Mouse (Mus musculus) embryo, embryonic 10.5 days (tissue): ENCODE measurements at regions not wholly inside any gene's neighbourhood (a gene's known extent, or its start where the extent isn't known, plus 50 kb on each side); places are given as distances from the start of the nearest gene placed in this dataset.

ENCODE experiments used
- DNase-seq: peaks from one replicate; pipeline ENCODE4 v3.0.0-alpha.2; 2015; ENCODE audit warnings: low spot score

DNA sequence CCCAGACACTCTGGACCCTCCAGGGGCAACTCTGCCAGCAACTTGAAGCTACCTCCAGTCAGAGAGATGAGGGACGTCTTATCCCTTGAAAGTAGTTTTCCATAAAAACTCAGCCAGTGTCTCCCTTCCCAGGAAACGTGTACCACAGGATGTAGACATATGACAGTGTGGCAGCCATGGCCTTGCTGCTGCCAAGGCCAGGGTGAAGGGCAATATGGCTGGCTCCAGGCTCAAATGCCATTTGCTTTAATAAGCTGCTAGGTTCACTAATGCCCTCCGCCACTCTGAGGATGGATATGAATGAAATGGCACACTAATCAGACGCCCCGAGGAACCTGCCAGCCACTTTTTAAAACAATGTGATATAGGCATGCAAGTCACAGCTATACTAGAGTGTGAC, 241.2 kb upstream of the Prox1 start:
- no peak for DNase-seq

DNA sequence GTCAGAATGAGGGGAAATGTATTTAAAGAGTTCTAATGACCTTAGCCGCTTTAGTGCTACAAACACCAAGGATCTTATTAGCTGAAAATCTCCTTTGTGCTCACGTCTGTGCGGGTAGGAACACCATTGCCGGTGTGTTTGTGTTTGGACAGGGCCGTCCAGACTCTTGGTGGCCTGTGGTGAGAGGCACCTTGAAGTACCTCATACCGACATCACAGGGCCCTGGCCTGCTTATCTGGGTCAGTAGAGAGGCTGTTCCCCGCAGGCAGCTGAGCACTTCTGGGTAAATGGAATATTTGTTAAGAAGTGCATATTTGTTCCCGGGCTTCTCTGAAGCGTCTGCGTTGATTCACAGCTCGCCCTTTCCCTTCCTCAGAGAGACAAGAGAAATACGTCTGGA, 232.8 kb upstream of the Prox1 start:
- no peak for DNase-seq

DNA sequence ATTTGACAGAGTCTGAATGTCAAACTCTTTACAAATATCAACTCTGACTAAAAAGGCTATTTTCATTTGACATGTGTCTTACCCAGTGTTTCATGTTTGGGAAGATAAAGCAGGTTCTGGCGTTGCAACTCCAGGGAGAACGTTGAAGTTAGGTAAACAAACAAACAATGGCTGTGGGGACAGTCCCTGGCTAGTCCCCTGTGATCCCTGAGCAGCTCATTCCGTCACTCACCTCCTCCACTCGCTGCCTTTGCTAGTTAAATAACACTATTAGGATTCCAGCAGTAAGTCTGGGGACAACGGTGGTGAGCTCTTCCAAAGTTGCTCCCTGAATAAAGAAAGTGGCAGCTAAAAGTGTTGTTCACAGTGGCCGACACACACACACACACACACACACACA, 227.8 kb upstream of the Prox1 start:
- DNase-seq = no peak

DNA sequence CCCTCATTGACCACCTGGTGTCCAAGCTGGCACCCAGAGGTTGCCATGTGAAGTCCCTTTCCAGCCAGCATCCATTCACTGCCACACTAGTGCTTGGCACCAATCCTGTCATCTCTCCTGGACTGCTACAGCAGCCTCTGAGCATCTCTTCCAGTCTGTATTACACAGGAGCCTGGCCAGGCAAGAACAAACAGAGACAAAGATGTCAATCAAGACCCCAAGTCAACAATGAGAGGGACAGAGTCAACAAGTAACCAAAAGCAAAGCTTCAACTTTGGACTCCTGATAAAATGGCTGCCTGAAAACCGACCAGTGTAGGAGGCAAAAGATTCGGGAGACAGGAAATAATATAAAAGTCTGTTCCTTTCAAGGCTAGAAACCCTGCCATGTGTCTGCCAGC, 227.3 kb upstream of the Prox1 start:
- no peak for DNase-seq

DNA sequence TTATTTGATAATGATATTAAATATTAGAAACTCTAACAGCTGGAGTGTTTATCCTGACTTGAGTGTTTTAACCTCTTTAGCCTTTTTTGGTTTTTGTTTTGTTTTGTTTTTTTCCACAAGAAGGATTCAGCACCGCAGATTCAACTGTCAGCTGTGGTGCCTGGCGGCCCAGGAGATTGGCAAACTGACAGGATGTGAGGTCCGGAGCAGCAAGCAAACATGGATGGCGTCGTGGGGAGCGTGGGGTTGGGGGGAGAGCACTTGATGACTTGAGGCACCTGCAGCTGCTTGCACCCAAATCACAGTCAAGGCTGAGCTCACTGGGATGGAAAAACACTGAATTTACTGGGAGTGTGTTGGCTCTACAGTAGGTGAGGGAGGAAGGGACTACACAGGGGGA, 222.5 kb upstream of the Prox1 start:
- DNase-seq = no peak

DNA sequence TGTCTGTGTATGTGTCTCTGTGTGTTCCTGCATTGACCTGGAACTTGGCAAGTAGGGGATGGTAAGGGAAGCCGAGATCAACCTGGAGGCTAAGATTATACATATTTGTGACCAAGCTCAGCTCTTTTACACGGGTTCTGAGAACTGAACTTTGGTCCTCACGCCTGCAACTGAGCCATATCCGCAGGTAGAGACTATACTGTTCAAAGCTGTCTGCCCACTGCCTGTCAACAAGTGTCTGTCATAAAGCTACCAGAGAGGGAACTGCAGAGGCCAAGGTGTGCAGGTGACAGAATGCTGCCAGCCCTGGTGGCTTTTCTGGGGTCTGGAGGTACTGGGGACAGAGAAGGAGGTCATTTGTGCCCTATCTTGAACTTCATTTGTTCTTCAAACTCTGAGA, 218.3 kb upstream of the Prox1 start:
- no peak for DNase-seq

DNA sequence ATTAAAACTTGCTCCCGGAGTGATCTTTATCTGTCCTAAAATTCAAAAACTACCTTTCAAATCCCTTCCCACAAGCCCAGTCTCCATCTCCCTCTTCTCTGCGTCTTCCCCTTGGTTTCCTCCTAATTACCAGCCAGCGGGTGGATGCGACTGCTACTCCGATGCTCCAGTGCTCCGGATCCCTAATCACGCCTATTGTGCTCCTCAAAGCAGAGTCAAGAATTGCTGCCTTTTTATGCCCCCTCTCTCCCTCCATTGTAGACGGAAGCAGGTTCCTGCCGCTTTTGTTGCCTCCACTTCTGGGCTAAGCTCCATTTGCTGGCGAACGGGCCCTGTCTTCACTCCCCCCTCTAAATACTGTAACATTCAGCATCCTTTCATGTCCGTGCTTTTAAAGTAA, 214.0 kb upstream of the Prox1 start:
- DNase-seq = peak; percentile 27

DNA sequence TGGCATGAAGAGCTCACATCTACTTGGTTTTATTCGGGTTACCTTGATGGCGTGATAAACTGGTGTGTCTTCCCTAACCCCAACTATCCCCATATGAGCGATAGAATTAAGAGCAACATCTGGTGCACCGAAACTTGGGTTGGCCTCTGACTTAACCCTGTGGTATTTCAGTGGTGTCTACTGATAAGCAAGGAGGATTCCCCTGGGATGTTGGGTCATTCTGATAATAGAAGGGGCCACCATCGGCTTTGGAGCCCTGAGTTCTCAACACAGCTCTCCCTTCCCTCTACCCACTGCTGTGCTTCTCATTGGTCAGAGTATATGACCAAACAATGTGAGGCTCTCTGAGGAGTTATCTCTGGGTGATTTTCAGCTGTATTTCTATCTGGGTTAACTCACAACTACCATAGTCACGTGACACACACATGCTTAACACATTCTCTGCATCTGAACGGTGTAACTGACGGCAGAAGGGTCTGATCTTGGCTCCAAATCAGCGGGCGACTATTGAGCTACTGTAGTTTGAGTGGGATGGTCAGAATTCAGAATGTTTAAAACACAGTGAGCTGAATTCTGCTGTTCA, 212.8 kb upstream of the Prox1 start:
- no peak for DNase-seq

DNA sequence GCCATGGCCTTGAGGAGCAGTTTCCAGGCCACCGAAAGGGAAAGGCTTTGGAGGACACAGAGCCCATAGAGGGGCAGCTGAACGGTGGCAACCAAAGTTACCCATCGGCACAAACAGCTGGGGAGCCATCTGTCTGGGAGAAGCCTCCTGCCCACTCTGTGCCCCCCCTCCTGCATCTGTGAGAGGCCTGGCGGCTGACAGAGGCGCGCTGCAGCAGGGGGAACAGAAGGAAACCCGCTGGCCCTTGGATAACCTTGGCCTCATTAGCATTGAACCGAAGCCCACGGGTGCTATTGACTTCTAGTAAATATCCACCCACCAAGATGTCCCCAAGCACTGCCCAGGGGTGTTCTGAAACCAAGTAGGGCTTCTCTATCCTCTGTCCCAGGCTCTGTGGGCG, 209.6 kb upstream of the Prox1 start:
- peak; percentile 36 for DNase-seq

DNA sequence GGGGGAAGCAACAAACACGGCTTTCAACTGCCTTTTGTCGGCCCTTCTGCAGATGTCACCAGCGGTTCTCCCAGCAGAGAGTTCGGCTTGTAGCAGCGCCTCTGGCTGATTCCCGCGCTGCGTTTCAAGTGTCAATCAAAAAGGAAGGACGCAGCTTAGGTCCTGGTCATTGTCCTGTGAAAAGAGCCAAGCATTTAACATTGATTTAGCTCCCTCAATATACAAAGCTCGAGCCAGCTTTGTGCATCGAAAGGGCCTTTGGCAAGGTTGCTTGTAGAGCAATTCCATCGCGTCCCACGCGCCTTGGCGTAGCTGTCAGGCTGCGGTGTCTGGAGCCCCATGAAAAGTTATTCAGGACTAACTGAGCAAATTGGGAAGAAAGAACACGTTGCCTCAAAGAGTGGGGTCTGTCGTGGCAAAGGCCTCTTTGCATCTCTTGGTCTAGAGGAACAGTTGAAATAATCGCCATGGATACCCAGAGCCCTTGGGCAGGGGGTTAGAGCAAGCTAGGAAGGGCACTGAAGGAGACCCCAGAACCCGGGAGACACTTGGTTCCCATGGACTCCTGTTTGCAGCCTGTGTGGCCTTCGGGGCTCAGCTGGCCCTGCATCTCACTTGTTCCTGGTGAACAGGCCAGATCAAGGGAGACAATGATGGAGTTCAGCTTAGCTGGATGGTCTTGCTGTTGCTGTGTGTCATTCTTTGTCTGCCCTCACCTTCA, 204.8 kb upstream of the Prox1 start:
- peak; percentile 60 for DNase-seq

DNA sequence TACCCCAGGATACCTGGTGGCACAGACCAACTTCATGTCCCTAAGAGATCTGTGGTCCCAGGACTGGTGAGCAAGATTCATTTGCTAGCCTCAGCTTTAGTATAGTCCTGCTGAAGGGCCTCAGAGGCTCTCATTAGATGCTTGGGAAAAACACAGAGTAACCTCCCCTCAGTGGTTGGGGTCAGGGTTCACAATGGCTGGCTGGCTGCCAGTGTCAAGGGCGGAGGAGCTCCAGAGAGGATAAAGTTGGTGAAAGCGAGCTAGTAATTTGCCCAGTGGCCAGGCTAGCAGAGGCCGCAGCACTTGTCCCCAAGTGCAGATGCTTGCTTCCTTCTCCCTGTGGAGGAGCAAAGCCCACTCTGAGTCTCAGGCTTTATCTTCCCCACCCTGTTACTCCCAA, 203.8 kb upstream of the Prox1 start:
- peak; percentile 64 for DNase-seq

DNA sequence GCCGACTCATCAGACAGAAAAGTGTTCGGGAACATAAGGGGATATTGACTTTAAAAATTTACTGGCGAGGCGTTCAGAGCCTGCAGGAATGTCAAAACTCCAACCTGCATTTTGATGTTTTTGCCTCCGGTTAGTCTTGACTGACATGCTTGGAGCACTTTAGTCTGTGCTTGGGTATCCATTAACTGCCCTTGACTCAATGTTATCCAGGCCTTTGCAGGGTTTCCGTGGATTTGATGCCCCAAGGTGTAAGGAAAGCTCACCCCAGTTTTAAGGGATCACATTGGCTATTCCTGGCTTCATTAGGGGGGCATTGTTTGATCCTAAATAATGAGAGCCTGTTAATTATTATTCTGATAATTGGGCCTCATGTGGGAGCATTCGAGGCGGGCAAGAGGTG, 196.1 kb upstream of the Prox1 start:
- DNase-seq = no peak

DNA sequence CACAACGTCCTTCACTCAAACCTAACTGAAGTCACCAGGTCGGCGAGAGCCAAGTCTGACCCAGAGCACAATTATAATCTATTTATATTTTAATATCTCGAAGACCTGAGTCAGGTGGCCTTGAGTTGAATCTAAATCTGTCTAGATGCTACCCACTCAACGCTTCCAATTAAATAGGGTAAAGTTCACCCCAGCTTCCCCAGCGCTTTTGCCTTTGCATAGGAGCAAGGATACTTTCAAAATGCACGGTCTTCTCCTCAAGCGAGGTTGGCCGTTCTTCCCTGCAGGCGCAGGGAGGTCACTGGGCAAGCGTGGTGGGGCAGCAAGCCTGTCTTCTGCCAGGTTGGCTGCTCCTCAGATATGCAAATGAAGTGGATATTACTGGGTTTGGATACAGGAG, 194.6 kb upstream of the Prox1 start:
- no peak for DNase-seq

DNA sequence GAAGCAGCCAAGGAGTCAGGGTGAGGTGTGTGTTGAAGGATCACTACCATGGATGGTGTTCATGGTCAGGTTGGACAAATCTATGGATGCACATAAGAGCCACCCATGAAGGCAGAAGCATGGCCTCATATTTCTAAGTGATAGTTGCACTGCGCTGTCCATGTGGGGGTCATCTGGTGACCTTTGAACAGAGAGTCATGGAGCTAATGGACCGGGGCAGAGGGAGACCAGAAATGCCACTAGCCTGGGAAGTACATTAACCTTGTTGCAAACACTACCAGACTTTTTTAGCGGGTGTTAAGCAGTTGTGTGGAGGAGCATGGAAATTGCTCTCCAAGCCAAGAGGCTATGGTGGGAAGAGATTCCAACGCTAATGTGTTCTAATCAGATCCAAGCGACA, 190.1 kb upstream of the Prox1 start:
- DNase-seq = no peak

DNA sequence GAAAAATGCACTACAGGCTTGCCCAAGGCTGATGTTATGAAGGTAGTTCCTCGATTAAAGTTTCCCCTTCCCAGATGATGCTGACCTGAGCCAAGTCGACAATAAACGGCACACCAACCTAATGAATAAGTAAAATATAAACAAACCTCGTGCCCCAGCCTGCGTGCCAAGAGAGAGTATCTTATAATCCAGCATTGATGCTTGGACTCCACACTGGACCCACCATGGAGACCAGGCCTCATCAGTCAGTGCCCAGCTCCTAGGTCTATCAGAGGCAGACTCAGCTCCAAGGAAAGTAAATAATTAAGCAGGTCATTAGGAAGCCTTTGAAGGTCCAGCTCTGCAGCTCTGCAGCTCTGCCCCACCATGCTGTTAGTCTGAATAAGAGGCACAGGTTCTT, 187.3 kb upstream of the Prox1 start:
- DNase-seq = no peak

DNA sequence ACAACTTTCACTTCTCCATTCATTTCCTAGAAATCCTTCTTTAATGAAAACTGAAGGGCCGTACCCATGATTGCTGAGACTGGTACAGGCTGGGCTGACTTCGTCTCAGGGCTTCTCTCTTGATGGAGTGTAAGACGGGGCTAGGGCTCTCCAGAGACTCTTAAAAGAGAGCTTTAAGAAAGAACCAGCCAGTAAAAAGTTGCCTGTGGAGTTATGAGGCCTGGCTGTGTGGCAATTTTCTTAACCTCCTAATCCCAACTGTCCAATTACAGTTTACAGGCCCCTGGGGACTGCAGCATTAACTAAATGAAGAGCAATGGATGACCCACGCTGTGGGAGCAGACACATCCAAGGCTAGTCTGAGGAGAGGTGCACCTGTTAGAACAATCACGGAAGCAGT, 177.1 kb upstream of the Prox1 start:
- DNase-seq = no peak

DNA sequence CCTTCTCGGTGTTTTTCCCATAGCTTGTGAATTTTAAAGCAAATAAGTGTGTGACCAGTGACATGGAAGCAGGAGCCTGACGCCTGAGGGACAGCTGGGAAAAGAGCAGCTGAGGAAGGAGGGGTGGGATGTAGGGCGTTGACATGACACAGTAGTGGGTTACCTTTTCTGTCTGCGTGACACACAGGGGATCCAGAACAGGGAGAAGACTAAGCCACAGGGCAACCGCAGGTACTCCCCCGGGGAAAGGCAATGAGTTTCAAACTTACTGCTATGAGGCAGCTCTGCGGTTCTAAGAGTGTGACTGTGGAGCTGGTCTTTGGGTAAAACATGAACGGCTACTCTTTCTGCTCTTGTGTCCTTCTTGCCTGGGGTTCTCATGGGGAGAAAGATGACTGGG, 170.2 kb upstream of the Prox1 start:
- DNase-seq = no peak

DNA sequence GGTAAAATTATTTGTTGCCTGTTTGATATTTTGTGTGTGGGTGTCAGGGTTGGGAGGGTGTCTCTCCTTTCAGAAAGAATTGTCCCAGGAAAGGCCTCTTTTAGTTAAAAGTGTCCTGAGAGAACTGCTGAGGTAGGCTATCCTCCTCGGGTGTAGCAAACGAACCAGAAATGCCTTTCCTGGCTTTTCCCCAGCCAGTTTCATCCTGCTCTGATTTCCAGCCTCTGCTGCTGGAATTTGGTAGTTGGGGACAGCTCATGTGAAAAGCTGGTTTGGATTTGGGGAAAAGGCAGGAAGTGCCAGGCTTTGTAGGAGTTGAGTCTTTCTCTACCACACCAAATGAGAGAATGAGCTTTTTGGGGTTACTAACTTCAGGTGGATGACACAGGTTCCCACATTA, 164.0 kb upstream of the Prox1 start:
- no peak for DNase-seq

DNA sequence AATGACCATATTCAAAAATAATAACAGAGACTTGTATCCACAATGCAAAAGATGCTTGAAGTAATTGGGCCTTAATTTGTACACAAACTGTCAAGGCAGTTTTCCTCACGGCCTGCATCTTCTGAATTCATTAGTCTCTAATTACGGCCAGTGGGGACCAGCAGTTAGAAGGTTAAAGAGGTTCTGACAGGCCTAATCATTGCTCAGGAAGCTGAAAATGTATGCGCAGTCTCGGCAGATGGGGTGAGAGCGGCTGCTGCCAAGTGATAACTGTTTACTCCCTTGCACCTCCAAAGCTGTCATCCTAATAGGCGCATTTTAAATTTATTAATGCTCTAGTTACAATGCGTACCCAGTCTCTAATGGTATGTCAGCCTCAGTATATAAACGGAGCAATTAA, 163.5 kb upstream of the Prox1 start:
- DNase-seq = no peak

DNA sequence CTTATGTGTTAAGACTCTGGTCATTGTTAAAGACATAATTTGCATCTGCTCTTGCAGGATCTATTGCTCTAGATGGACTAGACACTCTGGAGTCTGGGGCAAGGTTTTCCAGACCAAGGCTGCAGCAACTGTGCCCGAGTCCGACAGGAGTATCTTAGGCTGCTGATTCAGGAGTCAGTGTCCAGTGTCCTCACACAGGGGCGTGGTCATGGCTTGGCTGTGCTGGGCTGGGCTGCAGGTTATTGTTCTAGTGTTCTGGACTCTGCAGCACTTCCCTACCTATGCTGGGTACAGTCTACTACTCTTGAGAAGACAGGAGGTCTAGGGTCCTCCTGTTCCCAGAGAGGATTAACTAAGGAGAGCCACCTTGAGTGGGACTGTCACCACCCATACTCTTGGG, 161.5 kb upstream of the Prox1 start:
- no peak for DNase-seq

DNA sequence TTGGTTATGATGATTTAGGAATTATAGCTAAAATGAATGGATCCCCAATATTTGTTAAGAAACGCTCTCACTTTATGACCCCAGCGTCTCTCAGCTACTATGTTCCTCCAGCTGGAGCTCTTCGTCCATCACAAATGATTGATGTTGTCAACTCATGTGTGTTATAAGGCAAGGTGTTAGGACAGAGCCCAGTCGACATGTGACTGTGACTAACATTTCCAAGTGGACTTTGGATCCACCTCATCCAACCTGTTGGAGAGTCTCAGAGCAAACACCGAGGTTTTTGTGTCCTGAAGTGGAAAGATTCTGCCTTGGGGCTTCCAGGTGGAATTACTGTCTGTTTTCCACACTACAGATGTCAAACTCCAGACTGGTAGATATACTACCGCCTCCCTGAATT, 154.0 kb upstream of the Prox1 start:
- DNase-seq = no peak

DNA sequence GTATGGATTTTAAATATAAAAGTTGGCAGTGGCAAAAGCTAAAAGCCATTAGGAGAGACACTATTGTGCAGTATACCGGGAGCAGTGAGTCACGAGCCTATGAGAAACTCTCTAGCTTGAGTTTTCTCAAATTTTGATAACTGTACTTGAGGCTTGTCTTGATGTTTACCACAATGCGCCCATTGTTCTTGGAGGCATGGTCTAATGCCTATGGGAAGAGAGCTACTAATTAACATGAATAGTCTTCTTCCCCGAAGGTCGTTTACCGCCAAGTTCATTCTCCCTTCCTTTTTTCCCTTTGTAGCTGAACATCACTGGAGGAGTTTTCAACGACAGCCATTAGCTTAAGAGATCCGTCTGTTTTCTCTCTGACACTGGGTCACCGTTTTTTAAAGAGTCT, 153.2 kb upstream of the Prox1 start:
- no peak for DNase-seq

DNA sequence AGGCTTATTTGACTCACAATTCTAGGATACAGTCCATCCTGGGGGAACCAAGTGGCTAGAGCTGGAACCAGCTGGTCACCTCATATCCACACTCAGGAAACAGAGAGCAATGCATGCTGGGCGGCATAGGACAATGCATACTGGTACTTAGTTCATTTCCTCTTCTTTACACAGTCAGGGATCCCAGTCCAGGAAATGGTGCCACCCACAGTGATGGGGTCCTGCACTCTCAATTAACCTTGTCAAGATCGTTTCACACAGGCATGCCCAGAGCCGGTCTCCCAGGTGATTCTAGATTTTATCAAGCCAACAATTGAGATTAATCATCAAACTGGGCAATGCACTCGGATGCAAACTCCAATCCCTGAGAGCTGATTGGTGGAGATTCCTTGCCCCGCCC, 145.7 kb upstream of the Prox1 start:
- DNase-seq = no peak

DNA sequence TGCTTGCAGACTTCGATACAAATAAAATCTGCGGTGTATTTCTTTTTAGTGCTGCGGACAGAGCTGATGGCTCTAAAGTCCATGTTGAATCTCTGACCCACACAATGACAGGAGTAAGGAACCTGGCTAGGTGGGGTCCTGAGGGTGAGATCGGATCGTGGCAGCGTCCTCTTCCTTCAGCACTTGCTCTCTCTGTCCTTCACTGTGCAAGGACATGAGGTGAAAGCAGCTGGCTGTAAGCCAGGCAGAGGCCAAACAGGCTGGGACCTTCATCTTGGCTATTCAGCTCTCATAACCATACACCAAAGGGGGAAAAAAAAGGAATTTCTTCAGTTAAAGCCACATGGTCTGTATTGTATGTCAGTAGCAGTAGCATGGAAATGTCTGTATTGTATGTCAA, 139.3 kb upstream of the Prox1 start:
- DNase-seq = no peak
